Mouse (Mus musculus): ENCODE measurements around the gene Eef1g.

DNA sequence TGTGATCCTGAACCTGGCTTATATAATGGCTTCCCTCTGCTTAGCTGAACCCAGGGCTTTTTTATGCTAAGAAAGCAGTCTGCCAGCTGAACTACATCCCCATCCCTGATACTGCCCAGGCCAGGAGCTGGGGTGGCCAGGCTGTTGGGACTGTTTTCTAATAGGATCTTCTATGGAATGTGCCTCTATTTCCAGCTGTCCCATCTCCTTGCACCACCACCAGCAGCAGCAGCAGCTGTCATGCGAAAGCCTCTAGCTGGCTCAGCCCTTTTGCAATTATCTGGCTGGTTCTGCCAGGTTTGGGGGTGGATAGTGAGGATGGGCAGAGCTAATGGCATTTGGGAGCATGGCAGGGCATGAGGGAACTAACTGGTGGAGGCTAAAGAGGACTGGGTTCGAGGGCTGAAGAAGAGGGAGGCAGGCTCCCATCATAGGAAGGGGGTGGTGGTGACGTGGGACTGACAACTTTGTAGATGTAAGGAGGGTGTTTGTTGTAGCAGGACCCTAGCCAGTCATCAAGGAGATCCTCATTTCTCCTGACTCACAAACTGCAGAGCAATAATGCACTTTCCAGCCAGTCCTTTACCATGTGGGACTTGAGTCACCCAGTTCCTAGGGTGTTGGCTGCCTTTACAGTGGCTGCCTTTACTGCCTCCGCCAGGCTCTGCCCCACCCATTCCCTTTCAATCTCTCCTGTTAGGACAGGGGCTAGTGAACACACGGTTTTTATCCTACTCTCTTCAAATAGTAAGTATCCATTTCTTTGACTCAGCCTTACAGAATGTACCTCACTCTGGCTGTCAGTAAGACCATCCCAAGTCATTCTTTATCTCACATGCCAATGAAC, 15.7 kb downstream of the Eef1g start:
- no peak for TF ChIP-seq CTCF (IDR thresholded peaks at IDR 0.05; ENCODE audit: extremely low read depth, insufficient read length, insufficient replicate concordance, low read depth, low read length)
- TF ChIP-seq POLR2A (IDR thresholded peaks at IDR 0.05; ENCODE audit: low read depth, low read length) = no peak
